Mouse (Mus musculus): Measurements from ENCODE around the gene Txndc12. TPM values are rescaled to one million over a fixed set of nuclear protein-coding genes. Genes with fewer than 3 reads are reported as not detected.

The Txndc12 gene
- polyA plus RNA-seq, 1 experiment: 99.2 TPM

GRCm38 (mm10) chr4:108826643-108827042, 7.8 kb upstream of the Txndc12 start:
- no peak overlapping the region for H3K9ac ChIP-seq (ENCODE audit: low read depth, poor library complexity, severe bottlenecking)
- no peaks in the 10 kb centered on the region for H3K4me1 ChIP-seq (ENCODE audit: control insufficient read depth, insufficient read depth, low read length)
- no peaks in the 10 kb centered on the region for H3K9me3 ChIP-seq (replicated peaks; ENCODE audit: control insufficient read depth, insufficient read depth, low read length, poor library complexity, severe bottlenecking)
- no peak overlapping the region for H3K27ac ChIP-seq (ENCODE audit: insufficient read depth, low read length)
- no peak overlapping the region for H3K4me3 ChIP-seq (ENCODE audit: low read depth, low read length)
- peaks cover 49% of the 10 kb centered on the region for H3K36me3 ChIP-seq (ENCODE audit: control insufficient read depth, insufficient read depth, low read length, poor library complexity, severe bottlenecking)
- no peak for TF ChIP-seq EP300 (IDR thresholded peaks at IDR 0.05; ENCODE audit: insufficient read depth, low read depth, low read length)
- no peak for TF ChIP-seq POLR2A (IDR thresholded peaks at IDR 0.05; ENCODE audit: insufficient read depth, low read length)
- no peak for TF ChIP-seq CTCF (IDR thresholded peaks at IDR 0.05; ENCODE audit: low read depth, low read length)
- no peaks in the 10 kb centered on the region for H3K27me3 ChIP-seq (ENCODE audit: control insufficient read depth, insufficient read depth, low read length, poor library complexity, severe bottlenecking)

- no peak for TF ChIP-seq CTCF (IDR thresholded peaks at IDR 0.05; ENCODE audit: low read depth, low read length)
- no peak for TF ChIP-seq EP300 (IDR thresholded peaks at IDR 0.05; ENCODE audit: insufficient read depth, low read depth, low read length)
- TF ChIP-seq POLR2A (IDR thresholded peaks at IDR 0.05; ENCODE audit: insufficient read depth, low read length): no peak
- no peak overlapping the region for H3K9ac ChIP-seq (ENCODE audit: low read depth, poor library complexity, severe bottlenecking)
- peaks cover 25% of the 10 kb centered on the region for H3K36me3 ChIP-seq (ENCODE audit: control insufficient read depth, insufficient read depth, low read length, poor library complexity, severe bottlenecking)
Measured at GRCm38 (mm10) chr4:108830698-108831097, 3.7 kb upstream of the Txndc12 start.

GRCm38 (mm10) chr4:108832916-108833827, 1.2 kb upstream of the Txndc12 start, which contains the start of gene Btf3l4:
Gene Btf3l4 (minus strand): TSS chr4:108833614.
- Histone ChIP-seq H3K27me3 (ENCODE audit: control insufficient read depth, insufficient read depth, low read length, poor library complexity, severe bottlenecking) (no peaks in the 10 kb centered on the region), H3K4me1 (ENCODE audit: control insufficient read depth, insufficient read depth, low read length) (no peaks in the 10 kb centered on the region), H3K9ac (ENCODE audit: low read depth, poor library complexity, severe bottlenecking) (peak within 1 kb of the TSS; percentile 95), H3K27ac (ENCODE audit: insufficient read depth, low read length) (peak within 1 kb of the TSS; percentile 97), H3K9me3 (replicated peaks; ENCODE audit: control insufficient read depth, insufficient read depth, low read length, poor library complexity, severe bottlenecking) (no peaks in the 10 kb centered on the region), H3K4me3 (ENCODE audit: low read depth, low read length) (peak within 1 kb of the TSS; percentile 97), H3K36me3 (ENCODE audit: control insufficient read depth, insufficient read depth, low read length, poor library complexity, severe bottlenecking) (peaks cover 10% of the 10 kb centered on the region)
- TF ChIP-seq POLR2A (IDR thresholded peaks at IDR 0.05; ENCODE audit: insufficient read depth, low read length): no peak
- no peak for TF ChIP-seq CTCF (IDR thresholded peaks at IDR 0.05; ENCODE audit: low read depth, low read length)
- no peak for TF ChIP-seq EP300 (IDR thresholded peaks at IDR 0.05; ENCODE audit: insufficient read depth, low read depth, low read length)

More at GRCm38 (mm10) chr4:108830698-108831097, 3.7 kb upstream of the Txndc12 start:
- H3K27ac ChIP-seq (ENCODE audit: insufficient read depth, low read length): no peak overlapping the region
- no peaks in the 10 kb centered on the region for H3K9me3 ChIP-seq (replicated peaks; ENCODE audit: control insufficient read depth, insufficient read depth, low read length, poor library complexity, severe bottlenecking)
- no peak overlapping the region for H3K4me3 ChIP-seq (ENCODE audit: low read depth, low read length)
- H3K4me1 ChIP-seq (ENCODE audit: control insufficient read depth, insufficient read depth, low read length): no peaks in the 10 kb centered on the region
- no peaks in the 10 kb centered on the region for H3K27me3 ChIP-seq (ENCODE audit: control insufficient read depth, insufficient read depth, low read length, poor library complexity, severe bottlenecking)

- H3K27ac ChIP-seq (ENCODE audit: insufficient read depth, low read length): peak overlapping the region; percentile 97
- no peaks in the 10 kb centered on the region for H3K4me1 ChIP-seq (ENCODE audit: control insufficient read depth, insufficient read depth, low read length)
- peak overlapping the region; percentile 95 for H3K9ac ChIP-seq (ENCODE audit: low read depth, poor library complexity, severe bottlenecking)
- H3K36me3 ChIP-seq (ENCODE audit: control insufficient read depth, insufficient read depth, low read length, poor library complexity, severe bottlenecking): peaks cover 10% of the 10 kb centered on the region
- H3K9me3 ChIP-seq (replicated peaks; ENCODE audit: control insufficient read depth, insufficient read depth, low read length, poor library complexity, severe bottlenecking): no peaks in the 10 kb centered on the region
- TF ChIP-seq EP300 (IDR thresholded peaks at IDR 0.05; ENCODE audit: insufficient read depth, low read depth, low read length) (no peak), POLR2A (IDR thresholded peaks at IDR 0.05; ENCODE audit: insufficient read depth, low read length) (peak; percentile 40)
- no peaks in the 10 kb centered on the region for H3K27me3 ChIP-seq (ENCODE audit: control insufficient read depth, insufficient read depth, low read length, poor library complexity, severe bottlenecking)
- H3K4me3 ChIP-seq (ENCODE audit: low read depth, low read length): peak overlapping the region; percentile 97
Measured at GRCm38 (mm10) chr4:108833828-108834114, 630 bp upstream of the Txndc12 start.

- no peaks in the 10 kb centered on the region for H3K27me3 ChIP-seq (ENCODE audit: control insufficient read depth, insufficient read depth, low read length, poor library complexity, severe bottlenecking)
Measured at GRCm38 (mm10) chr4:108834971-108835311, 540 bp downstream of the Txndc12 start.

GRCm38 (mm10) chr4:108835496-108835895, 1.1 kb downstream of the Txndc12 start:
- H3K9me3 ChIP-seq (replicated peaks; ENCODE audit: control insufficient read depth, insufficient read depth, low read length, poor library complexity, severe bottlenecking): no peaks in the 10 kb centered on the region
- H3K4me3 ChIP-seq (ENCODE audit: low read depth, low read length): peak overlapping the region; percentile 97
- H3K4me1 ChIP-seq (ENCODE audit: control insufficient read depth, insufficient read depth, low read length): no peaks in the 10 kb centered on the region
- no peaks in the 10 kb centered on the region for H3K36me3 ChIP-seq (ENCODE audit: control insufficient read depth, insufficient read depth, low read length, poor library complexity, severe bottlenecking)
- peak overlapping the region; percentile 95 for H3K9ac ChIP-seq (ENCODE audit: low read depth, poor library complexity, severe bottlenecking)
- no peaks in the 10 kb centered on the region for H3K27me3 ChIP-seq (ENCODE audit: control insufficient read depth, insufficient read depth, low read length, poor library complexity, severe bottlenecking)
- TF ChIP-seq POLR2A (IDR thresholded peaks at IDR 0.05; ENCODE audit: insufficient read depth, low read length): no peak
- no peak for TF ChIP-seq EP300 (IDR thresholded peaks at IDR 0.05; ENCODE audit: insufficient read depth, low read depth, low read length)
- TF ChIP-seq CTCF (IDR thresholded peaks at IDR 0.05; ENCODE audit: low read depth, low read length): no peak
- H3K27ac ChIP-seq (ENCODE audit: insufficient read depth, low read length): peak overlapping the region; percentile 97

More at GRCm38 (mm10) chr4:108834971-108835311, 540 bp downstream of the Txndc12 start:
- peaks cover 5% of the 10 kb centered on the region; the same call in 1 of the 2 replicates for H3K36me3 ChIP-seq (ENCODE audit: control insufficient read depth, insufficient read depth, low read length, poor library complexity, severe bottlenecking)
- no peak for TF ChIP-seq CTCF (IDR thresholded peaks at IDR 0.05; ENCODE audit: low read depth, low read length)
- no peak for TF ChIP-seq EP300 (IDR thresholded peaks at IDR 0.05; ENCODE audit: insufficient read depth, low read depth, low read length)
- no peak for TF ChIP-seq POLR2A (IDR thresholded peaks at IDR 0.05; ENCODE audit: insufficient read depth, low read length)
- H3K9ac ChIP-seq (ENCODE audit: low read depth, poor library complexity, severe bottlenecking): peak overlapping the region; percentile 95
- H3K4me3 ChIP-seq (ENCODE audit: low read depth, low read length): peak overlapping the region; percentile 97
- H3K4me1 ChIP-seq (ENCODE audit: control insufficient read depth, insufficient read depth, low read length): no peaks in the 10 kb centered on the region
- peak overlapping the region; percentile 97 for H3K27ac ChIP-seq (ENCODE audit: insufficient read depth, low read length)
- H3K9me3 ChIP-seq (replicated peaks; ENCODE audit: control insufficient read depth, insufficient read depth, low read length, poor library complexity, severe bottlenecking): no peaks in the 10 kb centered on the region

All from ES-Bruce4 (cell line).